Mouse (Mus musculus) cerebellum, adult 2 months (tissue): ENCODE results near the gene Dtnb. TPM values are rescaled to one million over a fixed set of nuclear protein-coding genes. Genes with fewer than 3 reads are reported as not detected.
A peak's percentile ranks its signal among the peaks of the same experiment; 100 is the strongest.

ENCODE experiments used
- DNase-seq, 2 experiments: peaks; one replicate each; pipeline ENCODE4 v3.0.0; 2021
- H3K27ac ChIP-seq: fragments of 200-500 bp; 2 replicates; pipeline ENCODE4 v1.5.1; 2012; ENCODE audit warnings: low read length, control low read depth, inconsistent platforms; ENCODE audit not compliant: insufficient read depth
- H3K27me3 ChIP-seq: fragments of 200-500 bp; 2 replicates; pipeline ENCODE4 v1.6.1; 2012; ENCODE audit warnings: inconsistent platforms, mild to moderate bottlenecking, low read length, moderate library complexity; ENCODE audit not compliant: control insufficient read depth, insufficient read depth
- H3K4me1 ChIP-seq: fragments of 200-500 bp; 2 replicates; pipeline ENCODE4 v1.6.1; 2011; ENCODE audit warnings: low read length; ENCODE audit not compliant: control insufficient read depth, insufficient read depth
- H3K4me3 ChIP-seq: fragments of 200-500 bp; replicated peaks from 2 replicates; pipeline ENCODE3; 2011; ENCODE audit warnings: mild to moderate bottlenecking, low read depth, low read length, control low read depth; ENCODE audit not compliant: insufficient read depth
- CTCF ChIP-seq: fragments of 200-500 bp; IDR thresholded peaks from 2 replicates; pipeline ENCODE4 v1.5.1; 2011; ENCODE audit warnings: low read depth, mild to moderate bottlenecking, control low read depth, low read length, moderate library complexity, borderline replicate concordance; ENCODE audit not compliant: insufficient read depth
- POLR2A ChIP-seq: fragments of 200-500 bp; IDR thresholded peaks from 2 replicates; pipeline ENCODE4 v1.6.1; 2011; ENCODE audit warnings: low read length, control low read depth, borderline replicate concordance; ENCODE audit not compliant: insufficient read depth
- WGBS: fragments of 180-500 bp; shearing (Covaris S2); methylation state at CpG from one replicate; pipeline ENCODE4 v1.1.7; 2018; 5-methylcytosine and 5-hydroxymethylcytosine counted together
- polyA plus RNA-seq: library from polyadenylated mRNA; depleted of rRNA; stranded (reverse); fragments of >200 nt; gene quantifications from 2 replicates; pipeline ENCODE4 v1.2.3, GENCODE M21; 2012

Gene Dtnb
- polyA plus RNA-seq, 1 experiment, result 86.6 TPM

- DNase-seq, result peak in 1 of 2 experiments; percentile 70
- Histone ChIP-seq H3K4me1 (peaks cover 43% of the 10 kb centered on the region), H3K27ac (peak overlapping the region; percentile 25; the same call in 1 of the 2 replicates), H3K27me3 (no peaks in the 10 kb centered on the region), H3K4me3 (no peak overlapping the region)
- no peak for TF ChIP-seq POLR2A
- TF ChIP-seq CTCF, result no peak
- WGBS, result 41% methylated on average over 3 of the region's 3 CpGs
These were observed 192.1 kb downstream of the Dtnb start for GRCm38 (mm10) chr12:3764191-3764804.

DNA sequence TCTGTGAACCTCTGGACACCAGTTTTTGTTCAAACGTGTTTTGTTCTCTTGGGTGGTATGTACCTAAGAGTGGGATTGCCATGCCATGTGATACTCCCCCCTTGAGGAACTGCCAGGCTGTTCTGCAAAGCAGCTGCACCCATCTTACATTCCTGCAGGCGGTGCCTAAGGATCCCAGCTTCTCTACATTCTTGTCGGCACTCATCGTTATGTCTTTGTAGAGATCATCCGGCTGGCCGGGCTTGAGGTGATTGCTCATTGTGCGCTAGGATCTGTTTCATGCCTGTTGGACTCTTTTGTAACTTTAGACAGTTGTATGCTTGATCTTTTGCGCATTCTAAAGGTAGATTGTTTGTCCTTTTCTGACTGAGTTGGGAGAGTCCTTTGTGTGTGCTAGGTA is 195.2 kb downstream of the Dtnb start:
- TF ChIP-seq POLR2A, result no peak
- TF ChIP-seq CTCF, result no peak
- Histone ChIP-seq H3K4me1 (peaks cover 21% of the 10 kb centered on the region; the same call in 1 of the 2 replicates), H3K4me3 (no peak overlapping the region), H3K27ac (no peak overlapping the region), H3K27me3 (no peaks in the 10 kb centered on the region)
- DNase-seq, result no peak
- 90% methylated on average over 8 of the region's 8 CpGs for WGBS

- H3K4me3 ChIP-seq, result no peak overlapping the region
- DNase-seq, result no peak
- no peaks in the 10 kb centered on the region for H3K27me3 ChIP-seq
- TF ChIP-seq CTCF (no peak), POLR2A (no peak)
- peaks cover 14% of the 10 kb centered on the region; the same call in 1 of the 2 replicates for H3K4me1 ChIP-seq
- H3K27ac ChIP-seq, result no peak overlapping the region
- 79% methylated on average over 4 of the region's 4 CpGs for WGBS
These were observed 196.2 kb downstream of the Dtnb start for GRCm38 (mm10) chr12:3768391-3768790.

DNA sequence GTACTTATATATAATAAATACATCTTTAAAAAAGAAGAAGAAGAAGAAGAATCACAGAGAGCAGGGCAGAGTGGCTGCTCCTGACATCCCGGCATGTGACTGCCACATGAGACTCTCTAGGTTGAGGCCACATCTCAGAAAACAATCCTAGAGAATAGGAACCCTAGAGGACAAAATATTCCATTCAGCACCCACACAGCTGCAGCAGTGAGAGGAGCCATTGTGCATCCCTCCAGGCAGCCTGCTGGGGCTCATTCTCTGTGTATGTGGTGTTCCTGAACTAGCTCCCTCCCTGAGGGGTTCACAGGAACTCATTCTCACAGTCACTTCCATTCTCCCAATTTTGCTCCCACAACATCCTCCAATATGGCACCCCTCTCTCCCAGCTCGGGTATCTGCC is 198.4 kb downstream of the Dtnb start:
- TF ChIP-seq POLR2A (no peak), CTCF (no peak)
- Histone ChIP-seq H3K27me3 (no peaks in the 10 kb centered on the region), H3K4me3 (no peak overlapping the region), H3K27ac (peak overlapping the region; percentile 25; the same call in 1 of the 2 replicates), H3K4me1 (no peaks in the 10 kb centered on the region)
- 73% methylated on average over 2 of the region's 2 CpGs for WGBS
- DNase-seq, result no peak

DNA sequence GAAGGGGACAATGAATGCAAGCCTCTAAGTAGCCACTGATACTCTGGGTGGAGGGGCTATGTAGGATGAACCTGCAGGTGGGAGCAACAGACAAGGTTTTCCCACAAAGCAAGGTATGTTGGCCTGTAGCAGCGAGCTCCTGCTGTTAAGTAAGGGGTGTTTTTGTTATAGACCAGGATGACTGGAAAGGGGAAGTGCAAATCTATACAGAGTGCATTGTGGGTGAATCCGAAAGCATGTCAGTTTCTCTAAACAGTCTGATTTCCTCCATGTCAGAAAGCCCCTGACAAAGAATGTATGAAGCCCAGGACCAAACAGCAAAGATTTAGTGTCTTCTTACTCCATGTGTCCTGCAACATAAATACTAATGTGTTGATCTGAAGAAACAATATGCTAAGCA is 198.9 kb downstream of the Dtnb start:
- no peaks in the 10 kb centered on the region for H3K27me3 ChIP-seq
- TF ChIP-seq CTCF, result no peak
- no peak for TF ChIP-seq POLR2A
- 92% methylated on average over 2 of the region's 2 CpGs for WGBS
- H3K4me1 ChIP-seq, result no peaks in the 10 kb centered on the region
- no peak overlapping the region for H3K4me3 ChIP-seq
- peak overlapping the region; percentile 32; the same call in 1 of the 2 replicates for H3K27ac ChIP-seq
- no peak for DNase-seq

- Histone ChIP-seq H3K27ac (no peak overlapping the region), H3K4me3 (no peak overlapping the region), H3K4me1 (no peaks in the 10 kb centered on the region), H3K27me3 (no peaks in the 10 kb centered on the region)
- DNase-seq, result no peak
- 94% methylated on average over 3 of the region's 3 CpGs for WGBS
- TF ChIP-seq POLR2A (no peak), CTCF (no peak)
These were observed 201.5 kb downstream of the Dtnb start for GRCm38 (mm10) chr12:3773643-3774042.

DNA sequence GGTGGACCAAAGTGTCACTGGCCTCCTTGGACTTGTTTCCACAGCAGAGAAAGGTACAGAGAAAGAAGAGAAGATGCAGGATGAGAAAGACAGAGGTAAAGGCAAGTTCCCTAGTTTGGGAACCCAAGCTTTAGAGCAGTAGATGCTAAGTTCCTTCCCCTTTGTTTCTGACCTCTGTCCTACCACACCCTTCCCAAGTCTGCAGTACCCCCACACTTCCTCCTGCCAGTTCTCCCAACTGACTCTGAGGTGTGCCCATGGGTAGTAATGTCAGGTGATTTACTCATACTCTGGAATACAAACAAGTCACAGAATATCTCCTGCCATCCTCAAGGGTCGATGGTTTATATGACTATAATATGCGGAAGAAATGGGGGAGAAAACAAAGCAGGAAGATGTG is 203.8 kb downstream of the Dtnb start:
- 93% methylated on average over 2 of the region's 2 CpGs for whole genome bisulfite sequencing
- Histone ChIP-seq H3K27me3 (no peaks in the 10 kb centered on the region), H3K4me3 (no peak overlapping the region), H3K4me1 (peaks cover 6% of the 10 kb centered on the region), H3K27ac (no peak overlapping the region)
- DNase-seq, result no peak
- TF ChIP-seq POLR2A (no peak), CTCF (no peak)

DNA sequence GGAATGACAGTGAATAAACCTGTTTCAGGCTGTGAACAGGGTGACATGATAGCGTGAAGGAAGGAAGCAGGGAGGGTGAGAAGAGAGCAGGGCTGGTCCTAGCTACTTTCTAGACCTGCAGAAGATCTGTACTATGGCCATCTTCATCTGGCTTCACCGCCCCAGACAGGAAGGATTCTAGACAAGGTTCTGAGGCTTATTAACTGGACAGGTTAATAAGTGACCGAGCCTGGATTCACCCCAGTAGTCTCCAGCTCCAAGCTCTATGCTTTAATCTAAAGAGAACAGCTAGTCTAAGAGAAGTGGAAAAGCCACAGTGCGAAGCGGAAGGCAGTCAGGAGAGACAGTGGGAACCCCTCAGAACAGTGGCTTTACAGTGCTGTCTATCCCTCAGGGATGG is 205.5 kb downstream of the Dtnb start:
- Histone ChIP-seq H3K27ac (no peak overlapping the region), H3K4me1 (peaks cover 12% of the 10 kb centered on the region), H3K27me3 (no peaks in the 10 kb centered on the region), H3K4me3 (no peak overlapping the region)
- DNase-seq, result no peak
- TF ChIP-seq CTCF, result no peak
- no peak for TF ChIP-seq POLR2A
- 76% methylated on average over 5 of the region's 5 CpGs for WGBS
